Mouse (Mus musculus) lung, postnatal 0 days (tissue): ENCODE measurements around the gene Rnf144a. TPM values are rescaled to one million over a fixed set of nuclear protein-coding genes. Genes with fewer than 3 reads are reported as not detected.

Source experiments
- ATAC-seq: fragments of 200-750 bp; cut with Nextera tagmentation; 2 replicates; pipeline ENCODE4 v1.8.0; 2017; ENCODE audit warnings: moderate library complexity
- DNase-seq: peaks from one replicate; pipeline ENCODE4 v3.0.0-alpha.2; 2016; ENCODE audit warnings: low spot score
- H3K27ac ChIP-seq: fragments of 300-500 bp; sonication (generic); 2 replicates; pipeline ENCODE4 v1.5.1; 2014; ENCODE audit warnings: antibody characterized with exemption, mild to moderate bottlenecking, low read length, mixed read lengths
- H3K27me3 ChIP-seq: fragments of 300-500 bp; sonication (generic); replicated peaks from 2 replicates; pipeline ENCODE4 v1.6.1; 2014; ENCODE audit warnings: low read length, mixed read lengths; ENCODE audit not compliant: insufficient read depth
- H3K36me3 ChIP-seq: fragments of 300-500 bp; sonication (generic); 2 replicates; pipeline ENCODE4 v1.6.1; 2014; ENCODE audit warnings: low read length, mixed read lengths; ENCODE audit not compliant: insufficient read depth
- H3K4me1 ChIP-seq: fragments of 300-500 bp; sonication (generic); 2 replicates; pipeline ENCODE4 v1.6.1; 2014; ENCODE audit warnings: antibody characterized with exemption, low read depth, low read length, mixed read lengths; ENCODE audit not compliant: insufficient read depth
- H3K4me2 ChIP-seq: fragments of 300-500 bp; sonication (generic); replicated peaks from 2 replicates; pipeline ENCODE4 v1.6.1; 2014; ENCODE audit warnings: low read depth, mild to moderate bottlenecking, low read length, moderate library complexity, mixed read lengths
- H3K4me3 ChIP-seq: fragments of 300-500 bp; sonication (generic); 2 replicates; pipeline ENCODE4 v1.5.1; 2014; ENCODE audit warnings: low read depth, low read length
- H3K9ac ChIP-seq: fragments of 300-500 bp; sonication (generic); replicated peaks from 2 replicates; pipeline ENCODE4 v1.6.1; 2014; ENCODE audit warnings: low read depth, mild to moderate bottlenecking
- H3K9me3 ChIP-seq: fragments of 300-500 bp; sonication (generic); 2 replicates; pipeline ENCODE4 v1.6.1; 2016; ENCODE audit warnings: low read length, mixed read lengths
- CTCF ChIP-seq: IDR thresholded peaks from 2 replicates; pipeline ENCODE4 v1.5.1; 2016; ENCODE audit warnings: antibody characterized with exemption, mild to moderate bottlenecking
- EP300 ChIP-seq: IDR thresholded peaks from 2 replicates; pipeline ENCODE4 v1.6.1; 2016; ENCODE audit warnings: antibody characterized with exemption, mild to moderate bottlenecking, control low read depth
- WGBS: fragments of 180-500 bp; shearing (Covaris S2); extraction: QIAGEN DNeasy Blood & Tissue Kit; methylation state at CpG from one replicate; pipeline ENCODE4 v1.1.7; 2014; 5-methylcytosine and 5-hydroxymethylcytosine counted together
- microRNA-seq: library from miRNA; unstranded; fragments of <30 nt; microRNA quantifications from one replicate; pipeline ENCODE4, GENCODE M21; 2016
- polyA plus RNA-seq: library from polyadenylated mRNA; unstranded; fragments of >200 nt; fragmentation: Nextera tagmentation; extraction: Ambion mirVana; gene quantifications from 2 replicates; pipeline ENCODE4 v1.2.1, GENCODE M21; 2015

The Rnf144a gene
- polyA plus RNA-seq, 1 experiment from 2014 or later = 69.6 TPM

- 68% methylated on average over 8 of the region's 8 CpGs for WGBS
Observed at GRCm38 (mm10) chr12:26285939-26286338, 129.1 kb downstream of the Rnf144a start.

GRCm38 (mm10) chr12:26285460-26285859 is 129.6 kb downstream of the Rnf144a start:
- WGBS = 84% methylated on average over 3 of the region's 3 CpGs
- Histone ChIP-seq H3K27me3 (no peaks in the 10 kb centered on the region), H3K4me2 (no peak overlapping the region), H3K4me1 (no peaks in the 10 kb centered on the region), H3K9me3 (no peaks in the 10 kb centered on the region), H3K9ac (no peak overlapping the region), H3K27ac (no peak overlapping the region), H3K4me3 (no peak overlapping the region), H3K36me3 (no peaks in the 10 kb centered on the region)
- no peak for TF ChIP-seq EP300
- DNase-seq (no peak), ATAC-seq (no peak)

More at GRCm38 (mm10) chr12:26285939-26286338, 129.1 kb downstream of the Rnf144a start:
- TF ChIP-seq EP300 = no peak
- TF ChIP-seq CTCF = no peak
- Histone ChIP-seq H3K27ac (no peak overlapping the region), H3K9ac (no peak overlapping the region), H3K9me3 (no peaks in the 10 kb centered on the region), H3K4me2 (no peak overlapping the region), H3K27me3 (no peaks in the 10 kb centered on the region), H3K4me3 (no peak overlapping the region), H3K36me3 (no peaks in the 10 kb centered on the region), H3K4me1 (no peaks in the 10 kb centered on the region)
- ATAC-seq (no peak), DNase-seq (no peak)

- H3K4me3 ChIP-seq = no peak overlapping the region
- ATAC-seq = peak; percentile 82
- WGBS = 46% methylated on average over 3 of the region's 3 CpGs
- DNase-seq = peak; percentile 85
- no peaks in the 10 kb centered on the region for H3K27me3 ChIP-seq
- H3K4me2 ChIP-seq = no peak overlapping the region
- H3K9me3 ChIP-seq = no peaks in the 10 kb centered on the region
- no peak overlapping the region for H3K27ac ChIP-seq
- no peaks in the 10 kb centered on the region for H3K4me1 ChIP-seq
- no peaks in the 10 kb centered on the region for H3K36me3 ChIP-seq
- H3K9ac ChIP-seq = no peak overlapping the region
- TF ChIP-seq CTCF (no peak), EP300 (0 out of 2 replicates have a peak, but pooled peaks have one; percentile 45)
Observed at GRCm38 (mm10) chr12:26280719-26281480, 134.2 kb downstream of the Rnf144a start.

- Histone ChIP-seq H3K36me3 (no peaks in the 10 kb centered on the region), H3K27me3 (no peaks in the 10 kb centered on the region), H3K4me2 (no peak overlapping the region), H3K9ac (no peak overlapping the region), H3K4me3 (no peak overlapping the region), H3K9me3 (no peaks in the 10 kb centered on the region), H3K27ac (no peak overlapping the region), H3K4me1 (no peaks in the 10 kb centered on the region)
- ATAC-seq (no peak), DNase-seq (peak; percentile 62)
- peak; percentile 73 for TF ChIP-seq CTCF
- TF ChIP-seq EP300 = no peak
- WGBS = 35% methylated on average over 7 of the region's 7 CpGs
Observed at GRCm38 (mm10) chr12:26277002-26277669, 137.9 kb downstream of the Rnf144a start.

- H3K9me3 ChIP-seq = no peaks in the 10 kb centered on the region
- ATAC-seq (no peak), DNase-seq (no peak)
- no peak overlapping the region for H3K4me3 ChIP-seq
- H3K36me3 ChIP-seq = no peaks in the 10 kb centered on the region
- no peak for TF ChIP-seq CTCF
- no peak for TF ChIP-seq EP300
- no peak overlapping the region for H3K9ac ChIP-seq
- H3K27me3 ChIP-seq = no peaks in the 10 kb centered on the region
- 56% methylated on average over 2 of the region's 2 CpGs for WGBS
- H3K4me2 ChIP-seq = no peak overlapping the region
- H3K4me1 ChIP-seq = no peaks in the 10 kb centered on the region
- no peak overlapping the region for H3K27ac ChIP-seq
Observed at GRCm38 (mm10) chr12:26276556-26276955, 138.5 kb downstream of the Rnf144a start.

Small RNA genes lying within 50 kb of the gene (microRNA-seq; reads per million reads assigned to microRNA genes)
- gene Mir6538 = 4.9 reads per million, percentile 13 among the genes with 10 or more reads in this experiment

Other genes with a start within 250 kb of the Rnf144a start
- 11.5 and 13.3 TPM in 2 replicates for gene Rsad2, start 41.2 kb upstream of the Rnf144a start, polyA plus RNA-seq
- gene Cmpk2, start 54.0 kb upstream of the Rnf144a start, polyA plus RNA-seq = 9.8 and 9.9 TPM in 2 replicates